24 mouse cellular contexts compared by ENCODE assay signal in genomic region chr1:134737463-134737862, GRCm38 (mm10).
DNase-seq lines count a peak whose midpoint lies in the region; ATAC-seq lines count a peak whose summit lies in the region.
"Had no signal": no experiment of that assay in that cellular context is flagged by ENCODE, and none has a peak within 500 bp of the region (broad histone marks: within the 10 kb centered on the region; RNA-seq: fewer than 3 reads in every experiment).

No protein-coding gene starts in this region.

- peaks cover 6% of the 10 kb centered on the region; the same call in 1 of the 2 replicates for H3K27me3 ChIP-seq in hindbrain, embryonic 10.5 days (ENCODE audit: insufficient read depth, poor library complexity, severe bottlenecking)
- no peaks in the 10 kb centered on the region for H3K27me3 ChIP-seq in hindbrain, embryonic 12.5 days
- H3K27me3 ChIP-seq in hindbrain, embryonic 14.5 days (ENCODE audit: control insufficient read depth, insufficient read depth, low read length) = no peaks in the 10 kb centered on the region

- peaks cover 16% of the 10 kb centered on the region for H3K4me1 ChIP-seq in hindbrain, embryonic 10.5 days (replicated peaks)
- H3K4me1 ChIP-seq in hindbrain, embryonic 12.5 days = no peaks in the 10 kb centered on the region
- no peaks in the 10 kb centered on the region for H3K4me1 ChIP-seq in hindbrain, embryonic 14.5 days (replicated peaks; ENCODE audit: control insufficient read depth, insufficient read depth, low read length)
- H3K4me1 ChIP-seq: megakaryocyte, embryonic 14.5 days had no signal

- no peak overlapping the region for H3K9ac ChIP-seq in hindbrain, embryonic 12.5 days
- H3K9ac ChIP-seq in hindbrain, embryonic 14.5 days = no peak overlapping the region
- H3K9ac ChIP-seq: liver, embryonic 13.5 days had no signal

- intact Hi-C loops in gastrocnemius, postnatal 36 days (cut with DNase I) = no loop called here

- peaks cover 24% of the 10 kb centered on the region for H3K36me3 ChIP-seq in hindbrain, embryonic 10.5 days
- no peaks in the 10 kb centered on the region for H3K36me3 ChIP-seq in hindbrain, embryonic 12.5 days
- no peaks in the 10 kb centered on the region for H3K36me3 ChIP-seq in hindbrain, embryonic 14.5 days (replicated peaks; ENCODE audit: control insufficient read depth, insufficient read depth)
- H3K36me3 ChIP-seq: G1E; liver, embryonic 13.5 days had no signal

- 0 out of 2 replicates have a peak overlapping the region, but pooled peaks have one; percentile 53 for H3K27ac ChIP-seq in hindbrain, embryonic 10.5 days
- no peak overlapping the region for H3K27ac ChIP-seq in hindbrain, embryonic 12.5 days
- no peak overlapping the region for H3K27ac ChIP-seq in hindbrain, embryonic 14.5 days
- H3K27ac ChIP-seq: forebrain, embryonic 10.5 days; heart, adult 2 months; left cerebral cortex, adult 2 months; liver, embryonic 13.5 days had no signal

- no peak for ATAC-seq in hindbrain, embryonic 12.5 days (ENCODE audit: low FRiP score)
- no peak for ATAC-seq in hindbrain, embryonic 14.5 days (ENCODE audit: low FRiP score)
- ATAC-seq: forebrain, embryonic 16.5 days; inflammation-experienced regulatory T-cells, adult 6 months had no signal

- no peak overlapping the region for H3K4me2 ChIP-seq in hindbrain, embryonic 12.5 days (replicated peaks)
- H3K4me2 ChIP-seq in hindbrain, embryonic 14.5 days (replicated peaks) = 0 out of 2 replicates have a peak overlapping the region, but pooled peaks have one; percentile 15
- H3K4me2 ChIP-seq: liver, embryonic 13.5 days had no signal

- peaks cover 5% of the 10 kb centered on the region; the same call in 1 of the 2 replicates for H3K9me3 ChIP-seq in hindbrain, embryonic 10.5 days
- H3K9me3 ChIP-seq in hindbrain, embryonic 12.5 days (replicated peaks) = no peaks in the 10 kb centered on the region
- H3K9me3 ChIP-seq in hindbrain, embryonic 14.5 days (ENCODE audit: control insufficient read depth, low read length) = no peaks in the 10 kb centered on the region
- H3K9me3 ChIP-seq: forebrain, embryonic 10.5 days; liver, embryonic 13.5 days had no signal

- WGBS in hindbrain, embryonic 10.5 days = 80% methylated on average over 9 of the region's 9 CpGs
- WGBS in hindbrain, embryonic 12.5 days = 65% methylated on average over 9 of the region's 9 CpGs
- 66% methylated on average over 9 of the region's 9 CpGs for WGBS in hindbrain, embryonic 14.5 days

- no peak overlapping the region for H3K4me3 ChIP-seq in hindbrain, embryonic 10.5 days
- no peak overlapping the region for H3K4me3 ChIP-seq in hindbrain, embryonic 12.5 days
- H3K4me3 ChIP-seq in hindbrain, embryonic 14.5 days (replicated peaks; ENCODE audit: low read length) = no peak overlapping the region
- H3K4me3 ChIP-seq: forebrain, embryonic 10.5 days; heart, adult 2 months; left cerebral cortex, adult 2 months; liver, embryonic 13.5 days; megakaryocyte, embryonic 14.5 days had no signal

- no peak for DNase-seq in hindbrain, embryonic 10.5 days (ENCODE audit: low spot score)
- DNase-seq in retina, postnatal 1 day = peak; percentile 34
- no peak for DNase-seq in retina, embryonic 14.5 days (ENCODE audit: low spot score)
- DNase-seq in hindbrain, embryonic 14.5 days (ENCODE audit: low spot score) = no peak
- DNase-seq in thymus, postnatal 0 days (ENCODE audit: low spot score) = no peak
- no peak for DNase-seq in gastrocnemius, postnatal 36 days
- DNase-seq: adrenal gland, adult 2 months; B cell, adult 2 months; gastrocnemius, postnatal 25 days; heart, adult 2 months; kidney, adult 8-10 months; liver, embryonic 13.5 days; lung, adult 2 months; lung, postnatal 14 days; midbrain, embryonic 14.5 days; right cerebral cortex, postnatal 25 days; thymus, postnatal 14 days had no signal
